Mouse (Mus musculus): Measurements from ENCODE around the gene Ralgps1.

The Ralgps1 gene

DNA sequence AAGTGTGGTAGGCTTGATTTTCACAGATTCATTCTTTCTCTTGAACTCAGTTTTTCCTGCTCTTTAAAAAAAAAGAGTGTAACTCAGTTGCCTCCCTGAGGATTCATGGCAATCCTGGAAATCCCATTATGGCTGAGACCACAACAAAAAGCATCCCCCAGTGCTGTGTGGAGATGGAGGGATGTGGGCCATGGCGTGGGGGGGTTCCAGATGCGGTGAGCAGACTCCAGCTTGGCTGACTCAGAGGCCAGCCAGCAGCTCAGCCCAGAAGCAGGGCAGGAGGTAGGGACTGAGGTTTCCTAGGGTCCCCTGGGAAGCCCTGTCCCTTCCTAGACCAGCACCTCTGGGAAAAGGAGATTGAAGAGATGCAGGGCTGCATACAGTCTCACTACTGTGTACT lies 194.4 kb downstream of the Ralgps1 start:
- no peak for DNase-seq (ENCODE audit: low read depth, low spot score)

DNA sequence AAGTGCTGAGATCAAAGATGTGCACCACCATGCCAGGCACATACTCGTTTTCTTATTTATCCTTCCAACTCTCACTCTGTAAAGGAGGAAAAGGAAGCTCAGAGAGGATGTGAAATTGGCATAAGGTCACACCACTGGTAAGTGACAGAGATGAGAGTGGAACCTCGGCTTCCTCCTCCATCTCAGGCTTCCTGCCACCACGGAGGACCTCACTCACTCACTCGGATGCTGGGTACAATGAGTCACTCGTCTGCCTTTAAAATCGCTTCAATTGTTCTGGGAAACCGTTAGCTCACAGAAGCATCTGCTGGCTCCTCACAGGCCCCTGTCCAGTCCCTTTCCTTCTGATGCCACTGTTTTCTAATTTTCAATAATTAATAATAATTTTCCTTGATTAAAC lies 194.8 kb downstream of the Ralgps1 start:
- DNase-seq (ENCODE audit: low read depth, low spot score) = no peak

DNA sequence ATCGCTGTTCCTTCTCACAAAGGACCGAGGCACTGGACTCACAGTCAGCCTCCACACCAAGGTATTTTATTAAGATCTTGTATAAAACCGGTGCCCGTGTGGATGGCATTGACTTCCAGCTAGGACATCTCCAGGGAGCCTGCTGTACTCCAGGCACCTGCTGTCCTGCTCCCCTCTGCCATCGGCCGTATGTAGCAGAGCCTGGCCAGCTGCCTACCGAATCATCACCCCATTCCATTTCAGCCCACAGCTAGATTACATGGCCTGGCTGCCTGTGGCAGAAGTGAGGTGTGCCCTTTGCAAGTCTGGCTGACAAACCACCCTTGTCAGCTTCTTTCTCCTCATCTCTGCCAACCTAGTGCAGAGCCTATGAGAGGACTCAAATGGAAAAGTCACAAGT lies 197.6 kb downstream of the Ralgps1 start:
- DNase-seq (ENCODE audit: low read depth, low spot score) = no peak

GRCm38 (mm10) chr2:33173126-33173525 lies 198.2 kb downstream of the Ralgps1 start:
- DNase-seq (ENCODE audit: low read depth, low spot score) = no peak

- DNase-seq (ENCODE audit: low read depth, low spot score) = no peak
Measured at GRCm38 (mm10) chr2:33170777-33171565, 200.3 kb downstream of the Ralgps1 start.

DNA sequence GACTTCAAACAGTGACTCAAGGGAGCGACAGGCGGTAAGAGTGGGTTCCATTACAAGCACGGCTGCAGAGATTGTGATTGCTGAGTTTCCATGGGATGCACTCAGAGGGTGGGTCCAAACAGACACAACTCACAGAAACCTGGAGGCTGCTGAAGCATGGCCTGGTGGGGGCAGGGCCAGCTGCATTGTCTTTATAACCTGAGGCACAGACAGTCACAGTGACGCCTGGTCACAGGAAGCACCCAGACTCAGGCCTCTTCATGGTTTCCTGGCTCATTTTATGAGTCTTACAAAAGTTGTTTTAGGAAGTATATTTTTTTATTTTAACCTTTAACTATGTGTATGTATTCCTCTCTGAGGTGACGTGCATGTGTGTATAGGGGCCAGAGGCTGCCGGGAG lies 201.8 kb downstream of the Ralgps1 start:
- no peak for DNase-seq (ENCODE audit: low read depth, low spot score)

DNA sequence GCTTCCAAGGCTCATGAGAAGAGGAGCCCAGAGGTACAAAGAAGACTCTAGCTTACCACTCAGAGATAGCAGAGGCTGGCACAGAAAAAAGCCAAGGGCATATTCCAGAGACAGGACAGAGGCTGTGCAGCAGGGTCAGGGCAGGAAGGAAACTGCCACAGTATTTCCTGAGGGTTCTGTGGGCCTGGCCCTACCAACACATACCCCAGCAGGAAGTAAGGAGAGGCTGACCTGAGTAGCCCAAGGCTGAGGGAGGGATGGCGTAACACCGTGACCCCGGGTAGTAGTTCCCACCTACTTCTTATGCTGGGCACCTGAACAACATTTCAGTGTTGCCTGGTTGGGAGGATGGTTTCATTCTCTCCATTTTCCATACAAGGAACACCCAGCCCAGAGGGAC lies 204.2 kb downstream of the Ralgps1 start:
- no peak for DNase-seq (ENCODE audit: low read depth, low spot score)

DNA sequence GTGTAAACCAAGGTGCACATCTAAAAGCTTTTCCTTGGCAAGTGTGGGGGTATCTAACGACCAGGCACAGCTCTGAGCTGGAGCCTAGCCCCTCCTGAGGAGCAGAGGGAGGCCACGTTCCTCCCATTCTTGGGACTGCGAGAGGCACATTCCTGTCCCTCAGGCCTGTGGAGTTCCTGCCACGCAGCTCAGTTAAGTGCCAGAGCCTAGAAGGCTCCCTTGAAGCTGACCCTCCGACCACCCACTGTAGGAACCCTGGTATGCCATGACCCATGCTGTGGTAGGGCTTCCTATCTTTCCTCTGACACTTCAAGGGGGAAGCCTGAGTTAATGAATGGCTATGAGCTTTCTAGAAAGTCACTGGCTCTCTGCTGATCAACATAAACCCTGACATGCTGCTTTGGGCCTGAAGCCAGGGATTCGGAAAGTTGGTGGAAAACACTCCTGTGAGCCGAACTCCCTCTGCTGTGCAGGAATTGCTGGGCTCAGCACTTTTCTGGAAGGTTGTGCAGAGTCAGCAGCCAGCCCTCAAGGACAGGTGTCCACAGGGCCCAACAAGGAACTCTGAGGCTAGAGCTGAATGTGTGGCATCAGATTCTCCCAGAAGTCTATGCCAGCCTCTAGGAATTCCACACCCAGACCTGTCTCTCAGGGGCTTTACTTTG lies 205.4 kb downstream of the Ralgps1 start:
- no peak for DNase-seq (ENCODE audit: low read depth, low spot score)

DNA sequence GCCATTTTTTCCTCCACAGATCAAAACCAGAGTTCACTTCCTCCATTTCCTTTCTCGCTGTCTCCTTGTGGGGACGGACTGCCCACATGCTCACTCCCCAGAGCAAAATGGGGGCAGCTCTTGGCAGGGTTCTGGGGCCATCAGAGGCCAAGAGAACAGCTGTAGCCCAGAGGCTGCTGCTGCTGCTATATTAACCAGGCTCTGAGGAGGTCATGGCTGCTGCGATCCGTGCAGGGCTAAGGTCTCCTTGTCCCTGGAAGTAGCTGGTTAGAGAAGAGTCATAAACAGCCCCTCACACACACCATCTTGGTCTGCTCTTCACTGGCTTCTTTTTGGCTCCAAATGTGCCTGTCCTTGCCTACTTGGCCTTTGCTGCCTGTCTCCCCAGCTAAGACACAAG lies 206.1 kb downstream of the Ralgps1 start:
- no peak for DNase-seq (ENCODE audit: low read depth, low spot score)

DNA sequence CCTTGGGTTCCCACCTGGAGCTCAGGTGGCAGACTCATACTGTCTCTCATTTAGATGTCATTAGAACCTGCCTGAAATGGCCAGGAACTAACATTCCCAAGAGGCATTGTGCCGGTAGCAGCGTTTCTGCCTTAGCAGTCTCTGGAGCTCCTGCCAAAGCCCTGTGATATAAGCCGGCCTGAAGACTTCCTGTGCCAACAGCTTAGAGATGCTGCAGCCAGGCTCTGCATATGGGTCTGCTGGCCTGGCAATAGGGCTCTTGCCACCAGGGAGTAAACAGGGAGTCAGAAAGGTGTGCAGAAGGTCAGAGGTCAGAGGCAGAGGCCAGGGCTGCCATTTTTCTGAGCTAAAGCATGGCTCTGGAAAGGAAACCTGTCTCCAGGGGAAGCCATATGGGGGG lies 206.6 kb downstream of the Ralgps1 start:
- no peak for DNase-seq (ENCODE audit: low read depth, low spot score)

DNA sequence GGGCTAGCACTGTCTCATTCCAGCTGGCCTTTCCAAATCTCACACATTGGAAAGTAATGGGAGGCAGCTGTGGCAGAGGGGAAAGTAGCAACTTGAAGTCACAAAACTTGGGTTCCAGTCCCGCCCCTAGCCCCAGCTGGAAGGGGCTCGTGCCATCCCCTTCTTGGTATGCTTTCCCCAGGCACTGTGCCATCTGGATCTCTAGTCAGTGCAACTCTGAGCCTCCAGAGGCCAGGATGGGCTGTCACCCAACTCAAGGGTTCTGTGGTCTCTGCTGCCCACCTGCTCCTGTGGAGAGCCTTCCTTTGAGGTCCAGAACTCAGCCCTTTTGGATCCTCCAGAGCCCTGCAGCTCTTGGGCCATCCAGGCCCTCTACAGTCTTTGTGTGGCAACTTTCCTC lies 209.2 kb downstream of the Ralgps1 start:
- DNase-seq (ENCODE audit: low read depth, low spot score) = no peak

DNA sequence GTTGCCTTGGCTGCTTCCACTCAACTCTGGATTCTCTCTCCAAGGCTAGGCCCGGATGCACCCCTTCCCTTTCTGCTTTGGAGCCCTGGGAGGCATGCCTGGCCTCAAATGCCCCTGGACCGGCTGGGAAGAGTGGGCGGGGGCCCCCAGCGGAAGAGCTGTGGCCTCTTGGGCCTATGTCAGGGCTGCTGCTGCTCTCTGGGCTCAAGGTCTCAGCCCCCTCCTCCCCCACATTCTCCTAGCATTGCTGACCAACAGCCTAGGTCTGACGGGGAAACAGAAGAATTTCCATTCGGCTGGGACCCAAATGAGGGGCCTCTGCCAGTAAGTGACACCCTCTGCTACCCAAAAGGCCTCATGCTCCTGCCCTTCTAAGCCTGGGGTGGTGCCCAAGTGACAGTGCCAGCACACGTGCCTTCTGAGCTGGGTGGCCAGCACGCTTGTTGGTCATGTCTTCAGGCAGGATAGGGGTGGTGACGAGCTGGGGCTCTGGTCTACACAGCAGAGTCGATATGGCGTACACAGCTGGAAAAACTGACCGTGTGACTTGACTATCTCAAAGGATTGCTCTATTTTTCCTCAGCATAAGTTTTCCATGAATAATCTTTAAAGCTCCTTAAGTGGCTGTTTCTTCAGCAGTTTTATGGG lies 210.8 kb downstream of the Ralgps1 start:
- DNase-seq (ENCODE audit: low read depth, low spot score) = no peak

DNA sequence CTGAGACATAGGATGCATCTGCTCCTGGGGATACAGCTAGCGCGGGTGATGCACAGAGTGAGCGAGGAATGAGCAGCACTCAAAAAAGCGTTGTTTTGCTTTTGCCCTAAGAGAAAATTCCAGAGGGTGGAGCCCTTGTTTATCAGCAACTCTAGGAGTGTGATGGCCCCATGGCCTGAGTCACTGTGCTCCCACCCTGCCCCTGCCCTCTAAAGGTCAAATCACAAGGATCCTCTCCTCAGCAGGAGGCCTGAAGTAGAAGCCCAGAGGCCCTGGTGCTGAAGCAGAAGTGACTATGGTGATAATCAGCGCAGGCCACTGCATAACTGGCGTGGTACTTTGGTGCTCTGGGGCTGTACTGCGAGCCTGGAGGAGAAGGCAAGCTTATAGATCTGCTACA lies 211.7 kb downstream of the Ralgps1 start:
- DNase-seq (ENCODE audit: low read depth, low spot score) = no peak

GRCm38 (mm10) chr2:33158895-33159294 lies 212.4 kb downstream of the Ralgps1 start:
- DNase-seq (ENCODE audit: low read depth, low spot score) = no peak

DNA sequence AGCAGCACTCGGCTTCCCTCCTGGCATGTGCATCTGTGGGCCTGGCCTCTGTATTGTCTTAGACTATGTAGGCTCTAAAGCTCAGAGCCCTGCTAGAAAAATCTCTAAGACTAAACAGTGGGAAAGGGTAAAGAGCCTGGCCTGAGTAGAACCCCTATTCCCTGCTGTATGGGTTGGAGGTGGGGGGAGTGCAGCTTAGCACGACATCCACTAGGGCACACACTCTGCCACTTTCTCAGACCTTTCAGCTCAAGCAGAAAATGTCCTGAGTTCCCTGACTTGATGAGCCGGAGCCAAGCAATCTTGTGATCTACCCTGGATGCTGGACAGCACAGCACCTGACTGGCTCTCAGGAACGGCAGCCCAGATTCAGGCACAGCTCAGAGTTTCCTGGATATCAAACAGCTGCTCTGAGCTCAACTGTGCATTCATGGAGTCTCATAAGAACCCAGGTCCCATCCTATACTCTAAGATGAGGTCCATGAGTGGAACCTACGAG lies 215.0 kb downstream of the Ralgps1 start:
- no peak for DNase-seq (ENCODE audit: low read depth, low spot score)

- no peak for DNase-seq (ENCODE audit: low read depth, low spot score)
Measured at GRCm38 (mm10) chr2:33154751-33155372, 216.4 kb downstream of the Ralgps1 start.

DNA sequence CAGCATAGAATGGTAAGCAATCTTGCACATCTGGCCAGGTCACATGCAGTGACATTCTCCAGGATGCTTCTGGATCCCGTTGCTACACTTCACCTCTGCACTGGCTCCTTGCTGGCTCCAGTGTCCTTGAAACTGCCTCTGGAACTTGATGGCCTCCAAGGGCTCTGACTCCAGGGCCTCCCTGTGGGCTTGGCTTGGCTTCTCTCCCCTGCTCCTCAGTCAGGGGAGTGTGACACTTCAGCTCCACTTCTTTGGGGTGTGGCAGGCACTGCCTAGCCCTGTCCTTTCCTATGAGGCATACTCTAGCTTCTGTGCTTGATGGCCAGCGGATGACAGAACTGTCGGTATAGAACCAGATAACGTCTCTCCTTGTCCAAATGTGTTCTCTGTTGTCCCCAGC lies 224.3 kb downstream of the Ralgps1 start:
- no peak for DNase-seq (ENCODE audit: low read depth, low spot score)

GRCm38 (mm10) chr2:33143292-33143691 lies 228.0 kb downstream of the Ralgps1 start:
- no peak for DNase-seq (ENCODE audit: low read depth, low spot score)

DNA sequence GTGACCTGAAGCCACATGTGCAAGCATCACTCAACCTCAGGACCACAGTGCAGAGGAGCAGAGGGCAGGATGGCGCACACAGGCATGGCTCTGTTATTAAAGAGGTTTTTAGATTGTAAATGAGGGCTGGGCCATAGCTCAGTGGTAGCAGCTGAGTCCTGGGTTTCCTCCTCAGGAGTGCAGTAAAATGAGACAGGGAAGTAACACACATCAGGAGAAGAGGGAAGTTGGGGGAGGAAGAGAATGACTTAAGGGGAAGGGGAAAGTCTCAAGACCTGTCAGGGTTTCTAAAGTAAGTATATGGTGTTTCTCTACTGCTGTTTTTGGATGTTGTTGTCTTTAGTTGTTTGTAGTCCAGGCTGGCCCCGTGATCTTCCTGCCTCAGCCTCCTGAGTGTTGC lies 232.8 kb downstream of the Ralgps1 start:
- DNase-seq (ENCODE audit: low read depth, low spot score) = no peak

- no peak for DNase-seq (ENCODE audit: low read depth, low spot score)
Measured at GRCm38 (mm10) chr2:33137731-33138130, 233.6 kb downstream of the Ralgps1 start.

GRCm38 (mm10) chr2:33137244-33137643 lies 234.0 kb downstream of the Ralgps1 start:
- no peak for DNase-seq (ENCODE audit: low read depth, low spot score)

GRCm38 (mm10) chr2:33136366-33136765 lies 234.9 kb downstream of the Ralgps1 start:
- no peak for DNase-seq (ENCODE audit: low read depth, low spot score)

All from telencephalon, adult 2 months (tissue).